15 mouse cellular contexts compared by ENCODE assay signal in genomic region chr6:15501063-15501462, GRCm38 (mm10).
"Had no signal": no experiment of that assay in that cellular context is flagged by ENCODE, and none has a peak within 500 bp of the region (broad histone marks: within the 10 kb centered on the region; RNA-seq: fewer than 3 reads in every experiment).

No protein-coding gene starts in this region.

- H3K4me1 ChIP-seq: limb, embryonic 12.5 days; liver, embryonic 15.5 days; neural tube, embryonic 13.5 days had no signal

- H3K27me3 ChIP-seq: limb, embryonic 12.5 days; liver, embryonic 15.5 days; neural tube, embryonic 13.5 days had no signal

- H3K9me3 ChIP-seq: limb, embryonic 12.5 days; liver, embryonic 15.5 days; neural tube, embryonic 13.5 days had no signal

- H3K27ac ChIP-seq: kidney, postnatal 0 days; layer of hippocampus, adult 2 months; limb, embryonic 12.5 days; liver, embryonic 15.5 days; neural tube, embryonic 13.5 days; stomach, postnatal 0 days had no signal

- DNase-seq: kidney, adult 8-10 months; kidney, postnatal 36 days; liver; right cerebral cortex, postnatal 25 days; thymus, postnatal 4 days had no signal

- H3K4me2 ChIP-seq: limb, embryonic 12.5 days; liver, embryonic 15.5 days; neural tube, embryonic 13.5 days had no signal

- H3K4me3 ChIP-seq: layer of hippocampus, adult 2 months; limb, embryonic 12.5 days; liver, embryonic 15.5 days; neural tube, embryonic 13.5 days had no signal

- H3K36me3 ChIP-seq: limb, embryonic 12.5 days; liver, embryonic 15.5 days; neural tube, embryonic 13.5 days had no signal

- H3K9ac ChIP-seq: limb, embryonic 12.5 days; liver, embryonic 15.5 days; neural tube, embryonic 13.5 days had no signal

- ATAC-seq: hindbrain, embryonic 16.5 days; inflammation-experienced regulatory T-cells, adult 6 months; intestine, postnatal 0 days; lung, postnatal 0 days had no signal
